Mouse (Mus musculus) ES-E14 (cell line): ENCODE measurements around the gene Rangrf.

Experiments
- CHD2 ChIP-seq: IDR thresholded peaks from 2 replicates; pipeline ENCODE4 v1.6.1; 2014; ENCODE audit warnings: mild to moderate bottlenecking, low read depth, low read length, inconsistent platforms
- MAFK ChIP-seq: IDR thresholded peaks from 2 replicates; pipeline ENCODE4 v1.6.1; 2014; ENCODE audit warnings: mild to moderate bottlenecking, low read depth, low read length, inconsistent platforms; ENCODE audit not compliant: insufficient read depth
- ZNF384 ChIP-seq: IDR thresholded peaks from 2 replicates; pipeline ENCODE4 v1.6.1; 2012; ENCODE audit warnings: low read depth, low read length, inconsistent platforms

GRCm38 (mm10) chr11:68965050-68965449 lies 9.9 kb downstream of the Rangrf start:
- no peak for TF ChIP-seq CHD2
- no peak for TF ChIP-seq MAFK
- no peak for TF ChIP-seq ZNF384
